Mouse (Mus musculus) left cerebral cortex, adult 9 months (tissue): ENCODE measurements around the gene Atxn2.
"Not testable (repeated sequence)": the region's sequence is repeated elsewhere in the genome, so short reads cannot be mapped to it uniquely, and the experiment has no call there.

Experiments used
- DNase-seq, 2 experiments: peaks; one replicate each; pipeline ENCODE4 v3.0.0; 2022; ENCODE audit warnings: low spot score in 2 of 2

Atxn2 gene

GRCm38 (mm10) chr5:121711174-121711927 is at the start of gene Atxn2:
Atxn2 (plus strand) TSS chr5:121711337.
- DNase-seq: peak; percentile 47 to 77

GRCm38 (mm10) chr5:121661494-121661893 is 49.6 kb upstream of the Atxn2 start:
- DNase-seq: no peak

GRCm38 (mm10) chr5:121663456-121663855 is 47.7 kb upstream of the Atxn2 start:
- DNase-seq: no peak

- no peak for DNase-seq
Observed at GRCm38 (mm10) chr5:121664078-121664477, 47.1 kb upstream of the Atxn2 start.

- DNase-seq: no peak
Observed at GRCm38 (mm10) chr5:121664971-121665370, 46.2 kb upstream of the Atxn2 start.

GRCm38 (mm10) chr5:121667067-121667466 is 44.1 kb upstream of the Atxn2 start:
- DNase-seq: no peak

GRCm38 (mm10) chr5:121668411-121668810 is 42.7 kb upstream of the Atxn2 start:
- no peak for DNase-seq

GRCm38 (mm10) chr5:121670412-121670811 is 40.7 kb upstream of the Atxn2 start:
- no peak for DNase-seq

GRCm38 (mm10) chr5:121682250-121682649 is 28.9 kb upstream of the Atxn2 start:
- DNase-seq: no peak

- DNase-seq: no peak
Observed at GRCm38 (mm10) chr5:121685495-121685894, 25.6 kb upstream of the Atxn2 start.

GRCm38 (mm10) chr5:121686113-121686898 is 24.8 kb upstream of the Atxn2 start:
- no peak for DNase-seq

- no peak for DNase-seq
Observed at GRCm38 (mm10) chr5:121690482-121691211, 20.5 kb upstream of the Atxn2 start.

- DNase-seq: not testable (repeated sequence)
Observed at GRCm38 (mm10) chr5:121691436-121691835, 19.7 kb upstream of the Atxn2 start.

- DNase-seq: no peak
Observed at GRCm38 (mm10) chr5:121692897-121693296, 18.2 kb upstream of the Atxn2 start.

- no peak for DNase-seq
Observed at GRCm38 (mm10) chr5:121696761-121697160, 14.4 kb upstream of the Atxn2 start.

GRCm38 (mm10) chr5:121699891-121700290 is 11.2 kb upstream of the Atxn2 start:
- no peak for DNase-seq

GRCm38 (mm10) chr5:121700496-121700895 is 10.6 kb upstream of the Atxn2 start:
- DNase-seq: peak; percentile 75 to 78

GRCm38 (mm10) chr5:121701111-121701769 is 9.9 kb upstream of the Atxn2 start:
- DNase-seq: no peak

- no peak for DNase-seq
Observed at GRCm38 (mm10) chr5:121703341-121703740, 7.8 kb upstream of the Atxn2 start.

- no peak for DNase-seq
Observed at GRCm38 (mm10) chr5:121704512-121705248, 6.5 kb upstream of the Atxn2 start.

- DNase-seq: no peak
Observed at GRCm38 (mm10) chr5:121710402-121710801, 735 bp upstream of the Atxn2 start.
